Mouse (Mus musculus) heart, postnatal 25 days (tissue): ENCODE data around the gene Gabarap. TPM values are rescaled to one million over a fixed set of nuclear protein-coding genes. Genes with fewer than 3 reads are reported as not detected.

ENCODE experiments used
- DNase-seq: peaks from one replicate; pipeline ENCODE4 v3.0.0; 2022; ENCODE audit warnings: low spot score
- intact Hi-C: fragments of 180-260 bp; cut with DNase I; formaldehyde crosslinking; loops from one replicate; pipeline ENCODE4 v1.15.1; 2025
- total RNA-seq, 2 experiments: library from RNA; stranded (reverse); gene quantifications; 2 replicates each; pipeline ENCODE4 v1.2.3; 2021

The Gabarap gene
- total RNA-seq, 2 experiments from 2014 or later, result 274 to 291 TPM

DNA sequence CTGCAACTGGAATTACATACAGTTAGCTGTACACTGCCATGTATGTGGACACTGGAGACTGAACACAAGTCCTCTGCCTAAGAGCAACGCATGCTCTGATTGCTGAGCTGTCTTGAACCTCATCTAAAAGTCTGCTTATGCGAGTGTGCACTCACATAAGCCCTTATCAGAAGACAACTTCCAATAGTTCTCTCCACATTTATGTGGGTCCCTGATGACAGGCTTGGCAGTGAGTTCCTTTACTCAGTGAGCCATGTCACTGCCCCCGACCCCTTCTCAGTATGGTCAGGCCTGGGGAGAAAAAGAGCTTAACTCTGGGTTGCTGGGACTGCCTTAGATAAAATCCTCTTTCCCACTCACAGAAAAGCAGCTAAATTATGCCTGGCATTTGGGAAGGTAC, 25.7 kb downstream of the Gabarap start, which contains the start of gene Dlg4:
Dlg4 (plus strand) TSS at position 274 of the 400 bp plus-strand sequence.
- no peak for DNase-seq
- intact Hi-C loops, result loop anchor here (10.0 kb wide), 1 partner anchor 638 kb away; the partner anchor contains the start of genes Eno3 and Pfn1

DNA sequence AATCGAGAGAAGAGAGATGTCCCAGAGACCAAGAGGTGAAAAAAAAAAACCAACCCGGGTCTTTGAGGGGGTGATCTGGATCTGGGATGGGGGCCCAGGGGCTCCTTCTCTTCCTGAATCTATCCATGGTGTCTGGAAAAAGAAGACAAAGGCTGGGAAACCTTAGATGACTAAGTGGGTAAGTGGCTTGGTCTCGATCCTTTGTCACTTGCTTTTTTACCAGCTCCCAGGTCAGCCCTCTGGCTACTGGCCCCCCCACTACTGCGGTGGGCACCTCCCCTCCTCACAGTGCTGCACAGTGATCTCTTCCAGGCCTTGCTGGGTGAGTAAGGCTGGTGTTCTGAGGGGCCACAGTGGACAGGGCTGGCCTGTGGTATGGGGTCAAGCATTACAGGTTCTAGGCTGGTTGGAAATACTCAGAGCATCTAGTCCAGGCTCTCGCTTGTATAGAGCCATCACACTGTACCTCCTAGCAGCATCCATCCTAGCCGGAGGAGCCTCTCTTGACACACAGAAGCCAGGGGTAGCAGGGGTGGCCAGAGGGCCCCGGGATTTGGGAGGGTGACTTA, 26.3 kb downstream of the Gabarap start:
- intact Hi-C loops, result loop anchor here (10.0 kb wide), 1 partner anchor 638 kb away; the partner anchor contains the start of genes Eno3 and Pfn1

DNA sequence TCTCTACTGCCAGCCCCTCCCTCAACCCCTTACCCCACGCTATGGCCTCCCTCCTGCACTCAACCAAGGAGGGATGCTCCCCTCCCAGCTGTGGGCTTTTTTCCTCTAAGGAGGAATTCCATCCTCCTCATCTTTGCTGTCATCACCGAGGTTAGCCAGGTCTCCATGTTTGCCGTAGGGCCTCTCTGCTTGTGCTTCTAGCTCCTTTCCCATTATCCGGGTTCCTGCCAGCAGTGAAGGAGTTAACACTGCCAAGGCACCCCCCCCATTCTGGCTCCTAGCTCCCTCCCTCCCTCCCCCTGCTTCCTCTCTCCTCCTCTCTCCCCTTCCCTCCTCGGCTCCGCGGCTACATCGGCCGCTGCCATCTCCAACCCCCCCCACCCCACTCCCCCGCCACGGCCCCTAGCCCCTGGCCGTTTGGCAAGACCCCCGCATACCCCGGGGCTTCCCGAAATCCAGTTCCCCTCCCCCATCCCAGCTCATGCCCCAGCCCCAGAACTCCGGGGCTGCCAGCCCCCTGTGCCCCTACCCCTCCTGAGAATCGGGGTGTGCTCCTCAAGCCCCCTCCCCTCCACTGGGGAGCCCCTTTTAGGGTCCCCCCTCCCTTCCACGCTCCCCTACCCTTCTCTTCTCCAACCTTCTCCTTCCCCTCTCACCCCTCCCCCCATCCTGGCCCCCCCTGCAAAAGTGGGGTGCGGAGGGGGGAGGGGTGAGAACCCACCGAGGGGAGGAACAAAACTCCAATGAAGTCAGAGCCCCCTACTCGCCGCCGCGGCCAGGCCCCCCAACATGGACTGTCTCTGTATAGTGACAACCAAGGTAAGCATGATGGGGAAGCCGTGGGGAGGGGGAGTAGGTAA, 27.4 kb downstream of the Gabarap start:
- intact Hi-C loops, result loop anchor here (10.0 kb wide), 1 partner anchor 636 kb away; the partner anchor contains the start of genes Eno3 and Pfn1
- no peak for DNase-seq

More for the DNA sequence above, 26.3 kb downstream of the Gabarap start:
- DNase-seq, result no peak

DNA sequence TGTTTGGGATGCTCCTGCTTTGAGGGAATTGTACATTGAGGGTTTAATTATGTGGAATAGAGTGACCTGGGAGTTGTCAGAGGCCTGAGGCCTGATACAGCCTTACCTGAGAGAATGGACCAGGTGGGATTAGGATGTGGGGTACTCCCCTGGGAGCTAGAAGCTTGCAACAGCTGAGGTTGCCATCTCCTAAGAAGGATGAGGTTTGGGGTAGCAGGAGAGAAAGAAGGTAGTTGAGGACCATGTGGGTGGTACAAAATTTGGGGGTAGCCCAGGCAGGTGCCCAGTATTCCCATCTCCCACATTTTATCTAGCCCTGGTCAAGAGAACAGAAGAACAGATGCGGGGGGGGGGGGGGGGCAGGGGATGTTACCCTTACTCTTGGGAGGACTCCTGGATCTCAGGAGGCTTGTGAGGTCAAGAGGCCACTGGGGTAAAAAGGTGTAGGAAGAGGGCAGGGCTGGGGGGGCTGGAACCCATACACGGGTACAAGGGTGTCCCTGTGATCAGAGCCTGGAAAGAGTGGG, 28.6 kb downstream of the Gabarap start:
- intact Hi-C loops, result loop anchor here (10.0 kb wide), 1 partner anchor 635 kb away; the partner anchor contains the start of genes Eno3 and Pfn1

DNA sequence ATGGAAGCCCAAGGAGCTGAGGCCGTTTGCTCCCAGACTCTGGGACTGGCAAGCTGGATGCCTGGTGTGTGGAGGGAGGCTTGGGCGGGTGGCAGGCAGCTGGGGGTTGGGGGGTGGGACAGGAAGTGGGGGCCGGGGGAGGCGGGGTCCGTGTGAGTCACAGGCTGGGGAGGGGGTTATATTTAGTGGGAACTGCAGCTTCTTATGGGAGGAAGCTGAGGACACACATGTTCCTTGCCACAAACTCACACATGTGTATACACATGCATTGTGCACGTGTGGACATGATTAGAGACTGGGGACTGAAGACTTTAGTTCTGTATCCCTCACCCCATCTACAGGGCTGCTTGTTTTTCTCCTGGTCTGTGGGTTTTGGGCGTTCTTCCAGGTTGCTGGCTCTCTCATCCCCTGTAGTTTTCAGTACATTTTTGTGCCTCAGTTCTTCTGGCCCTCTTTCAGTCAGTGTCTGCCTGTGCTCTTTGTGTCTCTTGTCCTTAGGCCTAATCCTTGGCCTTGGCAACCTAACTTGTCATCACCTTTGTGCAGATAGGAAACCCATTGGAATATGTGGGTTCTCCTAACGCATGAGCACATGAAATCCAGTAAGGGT, 29.2 kb downstream of the Gabarap start:
- DNase-seq, result no peak
- intact Hi-C loops, result no loop called here

More for the DNA sequence above, 28.6 kb downstream of the Gabarap start:
- no peak for DNase-seq

DNA sequence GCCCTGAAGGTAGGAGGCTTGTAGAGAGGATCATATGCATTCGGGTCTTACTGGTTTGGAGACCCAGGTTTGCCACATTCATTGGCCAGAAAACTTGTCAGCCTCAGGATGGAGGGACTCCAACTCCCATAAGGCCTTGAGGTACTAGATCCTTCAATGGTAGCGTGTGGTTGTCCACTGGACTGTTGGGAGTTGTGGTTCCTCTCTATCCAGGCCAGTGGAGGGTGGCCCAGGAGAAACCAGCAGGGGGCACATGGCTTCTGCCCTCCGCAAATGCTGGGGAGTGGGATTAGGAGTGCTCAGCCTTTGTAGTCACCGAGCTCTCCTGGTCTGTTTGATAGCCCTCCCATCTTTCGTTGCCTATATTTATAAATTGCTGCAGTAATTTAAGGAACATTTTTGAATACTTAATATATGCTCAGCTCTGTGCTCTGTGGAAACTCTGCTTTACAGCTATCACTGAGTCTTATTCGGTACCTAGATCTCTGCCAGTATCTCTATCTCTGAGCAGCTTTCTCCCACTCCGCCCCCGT, 29.9 kb downstream of the Gabarap start:
- DNase-seq, result peak; percentile 57
- intact Hi-C loops, result no loop called here

DNA sequence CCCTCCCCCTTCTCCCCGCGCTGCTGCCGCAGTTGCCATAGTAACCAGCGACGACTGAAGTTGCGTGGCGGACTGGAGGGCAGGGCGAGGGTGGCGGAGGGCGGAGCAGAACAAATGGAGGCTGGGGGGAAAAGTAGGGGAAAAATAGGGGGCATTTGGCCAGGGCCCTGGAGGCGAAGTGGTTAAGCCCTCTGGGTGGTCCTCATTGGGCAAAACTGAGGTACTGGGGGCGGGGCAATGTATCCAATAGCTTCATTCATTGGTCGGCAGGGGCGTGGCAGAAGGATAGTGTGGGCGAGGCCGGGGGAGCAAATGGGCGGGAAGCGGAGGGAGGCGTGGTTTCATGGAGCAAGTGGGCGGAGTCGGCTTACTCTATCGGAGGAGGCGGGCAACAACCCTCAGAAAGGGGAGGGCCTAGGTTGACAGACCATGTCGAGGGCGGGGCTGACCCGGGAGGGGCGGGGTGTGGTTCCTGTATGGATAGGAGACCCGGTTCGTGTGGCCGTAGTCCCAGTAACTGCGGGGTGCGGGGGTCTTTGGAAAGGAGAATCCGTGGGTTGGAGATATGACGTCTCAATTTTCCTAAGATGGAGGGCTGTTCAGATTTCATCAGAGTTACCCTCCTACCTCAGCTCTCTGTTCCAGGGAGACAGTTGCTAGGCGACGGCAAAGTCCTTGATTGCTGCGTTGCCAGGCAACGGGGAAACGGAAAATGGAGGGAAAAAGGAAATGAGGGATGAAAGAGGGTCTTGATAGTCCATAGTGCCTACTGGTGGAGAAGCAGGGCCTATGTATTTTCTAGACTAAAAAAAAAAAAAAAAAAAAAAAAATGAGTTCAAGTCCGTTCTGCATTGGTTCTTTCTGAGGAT, 30.6 kb downstream of the Gabarap start:
- peak; percentile 89 for DNase-seq
- intact Hi-C loops, result no loop called here

DNA sequence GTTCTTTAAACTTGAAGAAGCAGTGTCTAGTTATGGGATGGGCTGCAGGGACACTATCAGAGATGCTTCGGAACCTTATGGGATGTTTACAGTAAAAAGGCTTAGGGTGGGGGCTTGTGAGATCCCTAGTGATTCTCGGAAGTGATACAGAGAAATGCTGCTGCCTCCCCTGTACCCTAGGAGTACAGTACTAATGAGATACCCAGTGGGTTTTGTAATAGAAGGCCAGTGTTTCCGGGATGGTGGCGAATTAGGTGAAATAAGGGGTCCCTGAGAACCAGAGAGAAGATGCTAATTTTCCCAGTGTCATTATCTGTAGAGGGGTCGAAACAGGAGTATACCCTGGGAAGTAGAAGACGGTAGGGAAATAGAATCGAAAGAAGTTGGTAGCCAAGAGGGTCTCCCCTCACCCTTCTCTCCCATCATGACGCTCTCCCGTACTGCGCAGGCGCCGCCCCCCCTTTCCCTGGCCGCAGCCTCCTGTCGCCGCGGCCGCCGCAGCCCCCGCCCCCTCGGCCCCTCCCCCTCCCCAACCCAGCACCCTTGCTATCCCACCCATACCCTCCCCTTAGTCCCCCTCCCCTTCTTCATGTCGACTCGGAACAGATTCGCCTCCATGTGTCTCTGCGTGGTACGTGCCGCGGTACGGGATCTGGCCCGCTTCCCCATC, 32.7 kb downstream of the Gabarap start:
- intact Hi-C loops, result no loop called here

DNA sequence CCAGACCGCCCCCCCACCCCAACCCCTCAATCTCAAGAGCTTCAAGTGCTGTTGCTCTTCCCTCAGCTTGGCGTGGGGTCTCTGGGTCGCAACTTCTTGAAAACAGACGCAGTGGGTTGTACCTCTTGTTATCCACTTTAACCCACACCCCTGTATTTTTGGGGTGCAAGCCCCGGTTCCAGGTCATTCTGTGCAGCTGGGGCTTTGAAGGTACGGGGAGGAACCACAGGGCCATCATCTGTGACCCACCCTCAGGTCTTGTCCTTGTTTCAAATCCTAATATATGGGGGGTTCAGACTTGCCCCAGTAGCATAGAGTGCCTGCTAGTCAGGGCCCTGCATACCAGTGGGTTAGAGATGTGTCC, 33.2 kb downstream of the Gabarap start:
- no peak for DNase-seq
- intact Hi-C loops, result no loop called here

More for the DNA sequence above, 32.7 kb downstream of the Gabarap start:
- DNase-seq, result no peak

DNA sequence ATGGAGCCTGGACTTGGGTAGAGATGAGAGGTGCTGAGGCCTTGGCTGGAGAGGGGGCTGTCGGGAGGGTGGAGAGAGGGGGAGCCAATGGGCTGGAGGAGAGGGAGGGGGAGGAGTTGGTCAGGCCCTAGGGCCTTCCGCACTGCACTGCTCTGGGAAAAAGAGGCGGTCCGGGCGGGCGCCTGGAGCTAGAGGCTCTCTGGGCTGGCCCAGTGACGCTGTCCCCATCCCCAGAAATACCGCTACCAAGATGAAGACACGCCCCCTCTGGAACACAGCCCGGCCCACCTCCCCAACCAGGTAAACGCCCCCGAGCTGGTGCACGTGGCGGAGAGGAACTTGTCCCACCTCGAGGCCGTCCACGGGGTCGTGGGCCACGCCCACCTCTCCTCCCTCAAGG, 35.7 kb downstream of the Gabarap start:
- peak; percentile 58 for DNase-seq
- intact Hi-C loops, result no loop called here

DNA sequence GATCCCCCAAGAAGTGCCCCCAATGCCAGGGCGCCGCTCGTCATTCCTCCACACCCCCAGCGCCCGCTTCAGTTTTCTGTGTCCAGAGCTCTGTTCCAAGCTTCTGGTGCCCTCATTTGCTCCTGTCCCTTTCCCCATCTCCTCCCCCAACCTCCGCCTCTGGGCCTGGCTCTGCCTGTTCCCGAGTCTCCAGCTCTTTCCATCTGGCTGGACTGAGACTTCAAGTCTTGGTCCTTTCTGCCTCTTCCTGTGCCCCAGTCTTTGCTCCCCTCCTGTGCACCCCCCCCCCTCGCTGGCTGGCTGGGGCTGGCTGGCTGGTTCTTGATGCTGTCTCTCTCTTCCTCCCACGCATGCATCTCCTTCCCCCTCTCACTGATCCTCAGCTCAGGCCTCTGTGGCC, 36.5 kb downstream of the Gabarap start:
- DNase-seq, result peak; percentile 34
- intact Hi-C loops, result no loop called here

DNA sequence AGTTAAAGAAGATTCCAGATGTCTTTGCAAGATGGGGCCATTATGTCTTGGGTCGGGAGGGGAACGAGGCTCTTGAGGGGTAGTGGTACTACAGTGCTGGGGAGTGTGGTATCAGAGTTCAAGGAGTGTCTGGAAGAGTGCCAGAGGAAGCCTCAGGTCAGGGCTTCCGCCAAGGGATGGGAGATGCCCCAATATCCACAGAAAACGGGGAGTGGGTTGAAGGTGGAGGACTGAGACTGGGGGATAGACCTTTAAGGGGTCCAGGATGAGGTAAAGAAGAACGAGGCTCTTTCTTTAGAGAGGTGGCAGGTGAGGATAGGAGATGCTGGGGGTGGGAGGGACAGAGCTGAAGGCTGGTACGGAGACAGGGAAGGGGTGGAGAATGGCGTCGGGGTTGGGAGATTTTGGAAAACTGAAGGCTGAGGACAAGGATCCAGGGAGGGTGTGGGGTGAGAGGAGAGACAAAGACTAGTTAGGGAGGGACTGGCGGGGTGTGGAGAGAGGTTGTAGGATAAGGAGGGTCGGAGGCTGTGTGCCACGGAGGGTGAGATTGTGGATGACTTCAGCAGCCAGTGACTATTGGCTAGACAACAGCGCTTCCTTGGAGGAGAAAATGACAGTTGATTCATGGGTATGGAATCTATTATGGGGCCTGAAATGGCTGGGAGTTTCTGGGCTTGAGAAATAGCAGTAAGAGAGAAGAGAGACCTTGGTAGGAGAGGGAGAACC, 37.6 kb downstream of the Gabarap start:
- peak; percentile 31 for DNase-seq
- intact Hi-C loops, result no loop called here

DNA sequence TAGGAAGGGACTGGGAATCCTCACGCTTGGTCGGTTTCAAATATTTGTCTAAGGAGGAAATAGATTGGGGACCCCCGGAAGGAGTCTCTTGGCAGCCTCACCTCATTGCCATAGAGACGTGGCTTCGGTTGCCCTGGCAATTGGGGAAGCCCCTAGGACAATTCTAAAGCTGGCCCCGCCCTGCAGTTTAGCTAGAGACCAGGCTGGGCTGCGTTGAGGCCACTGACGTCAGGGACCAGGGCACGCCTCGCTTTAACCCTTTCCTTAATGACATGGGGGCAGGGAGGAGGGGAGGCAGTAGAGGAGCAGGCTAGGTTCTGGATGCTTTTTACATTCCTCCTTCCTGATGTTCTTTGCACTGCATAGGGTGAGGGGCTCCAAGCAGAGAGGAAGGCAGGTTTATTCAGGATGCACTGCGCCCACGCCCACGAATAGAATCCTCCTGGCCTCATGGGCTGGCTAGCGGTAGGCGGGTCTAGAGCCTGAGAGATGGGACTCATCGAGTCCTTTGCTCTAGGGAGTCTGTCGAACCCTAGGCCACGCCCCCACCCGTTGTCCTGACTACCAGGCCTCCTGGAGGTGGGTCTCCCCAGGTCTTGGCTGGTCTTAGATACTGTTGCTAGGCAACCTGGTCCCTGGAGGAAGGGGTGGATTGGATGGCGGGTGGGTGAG, 38.3 kb downstream of the Gabarap start:
- intact Hi-C loops, result no loop called here

DNA sequence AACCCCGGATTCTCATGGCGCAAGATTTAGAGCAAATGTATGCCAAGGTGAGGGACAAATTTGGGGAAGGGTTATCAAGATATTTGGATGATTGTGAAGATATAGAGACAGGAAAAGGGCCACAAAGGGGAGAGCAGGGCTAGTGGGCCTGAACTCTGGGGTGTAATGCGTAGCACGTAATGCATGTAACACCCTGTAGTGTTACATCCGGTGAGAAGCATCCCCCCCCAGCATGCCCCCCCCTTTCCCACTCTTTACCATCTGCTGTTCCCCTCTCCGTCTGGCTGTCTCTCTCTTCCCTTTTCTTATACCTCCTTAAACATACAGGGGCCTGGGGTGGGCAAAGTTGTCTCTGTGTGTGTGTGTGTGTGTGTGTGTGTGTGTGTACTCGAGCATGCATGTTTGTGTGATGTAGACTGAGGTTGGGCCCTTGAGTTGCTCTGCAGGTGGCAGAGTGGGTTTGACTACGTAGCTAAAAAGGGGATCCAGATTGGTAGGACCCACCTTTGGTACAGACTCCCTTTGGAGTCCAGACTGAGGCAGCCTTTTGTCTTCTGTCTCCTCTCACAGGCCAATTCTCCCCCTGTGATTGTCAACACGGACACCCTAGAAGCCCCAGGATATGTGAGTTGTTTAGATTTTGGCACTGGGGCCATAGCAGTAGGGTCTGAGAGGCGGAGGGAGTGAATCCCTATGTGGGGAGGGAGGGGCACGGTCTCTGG, 39.0 kb downstream of the Gabarap start:
- intact Hi-C loops, result no loop called here
- DNase-seq, result no peak

More for the DNA sequence above, 38.3 kb downstream of the Gabarap start:
- DNase-seq, result peak; percentile 73

DNA sequence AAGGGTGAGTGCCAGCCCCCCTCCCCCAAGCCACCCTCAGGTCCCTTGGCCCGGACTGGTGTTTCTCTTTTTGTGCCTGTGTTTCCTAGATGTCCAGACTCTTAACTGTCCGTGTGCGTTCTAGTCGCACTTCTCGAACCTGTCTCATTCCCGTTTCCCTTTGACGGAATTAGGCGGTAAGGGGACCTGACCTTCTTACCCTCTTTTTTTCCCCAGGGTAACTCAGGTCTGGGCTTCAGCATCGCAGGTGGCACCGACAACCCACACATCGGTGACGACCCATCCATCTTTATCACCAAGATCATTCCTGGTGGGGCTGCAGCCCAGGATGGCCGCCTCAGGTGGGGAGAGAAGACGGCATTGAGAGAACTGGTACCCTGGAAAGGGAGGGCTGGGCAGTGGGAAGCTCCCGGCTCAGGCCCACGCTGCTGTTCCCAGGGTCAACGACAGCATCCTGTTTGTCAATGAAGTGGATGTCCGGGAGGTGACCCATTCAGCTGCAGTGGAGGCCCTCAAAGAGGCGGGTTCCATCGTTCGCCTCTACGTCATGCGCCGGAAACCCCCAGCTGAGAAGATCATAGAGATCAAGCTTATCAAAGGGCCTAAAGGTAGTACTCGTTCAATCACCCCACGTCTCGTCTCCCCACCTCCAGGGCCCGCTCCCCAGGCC, 39.8 kb downstream of the Gabarap start:
- intact Hi-C loops, result no loop called here
- DNase-seq, result no peak

DNA sequence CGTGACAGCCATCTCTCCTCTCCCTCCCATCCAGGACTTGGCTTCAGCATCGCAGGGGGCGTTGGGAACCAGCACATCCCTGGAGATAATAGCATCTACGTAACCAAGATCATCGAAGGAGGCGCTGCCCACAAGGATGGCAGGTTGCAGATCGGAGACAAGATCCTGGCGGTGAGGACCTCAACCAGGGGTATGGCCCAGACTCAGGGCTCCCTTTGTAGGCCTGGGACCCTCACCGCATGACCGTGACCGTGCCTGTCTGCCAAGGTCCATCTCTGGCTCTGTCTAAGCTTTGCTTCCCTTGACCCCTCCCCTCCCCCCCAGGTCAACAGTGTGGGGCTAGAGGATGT, 40.4 kb downstream of the Gabarap start:
- intact Hi-C loops, result no loop called here
- DNase-seq, result no peak
